Mouse (Mus musculus): ENCODE data around the gene Scd1. TPM values are rescaled to one million over a fixed set of nuclear protein-coding genes. Genes with fewer than 3 reads are reported as not detected.

The Scd1 gene
- total and polyA plus RNA-seq, 3 experiments, result 225 to 314 (median 244) TPM

DNA sequence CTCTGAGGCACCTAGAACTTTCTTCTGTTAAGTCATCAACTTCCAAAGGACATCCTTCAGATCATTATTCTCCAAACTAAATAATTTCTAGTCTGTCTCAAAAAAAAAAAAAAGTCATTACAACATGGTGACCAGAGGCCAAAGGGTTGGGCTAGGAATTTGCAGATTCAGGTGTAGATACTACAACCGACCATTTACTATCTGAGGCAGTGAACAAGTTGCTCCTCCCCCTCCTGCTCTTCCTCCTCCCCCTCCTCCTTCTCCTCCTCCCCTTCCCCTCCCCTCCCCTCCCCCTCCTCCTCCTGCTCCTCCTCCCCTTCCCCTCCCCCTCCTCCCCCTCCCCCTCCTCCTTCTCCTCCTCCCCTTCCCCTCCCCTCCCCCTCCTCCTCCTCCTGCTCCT is 20.0 kb upstream of the Scd1 start:
- no peaks in the 10 kb centered on the region for H3K79me2 ChIP-seq (replicated peaks; ENCODE audit: control insufficient read depth, extremely low read depth, insufficient read depth, poor library complexity, severe bottlenecking)
- no peak overlapping the region for H3K4me2 ChIP-seq (ENCODE audit: insufficient read depth, low read depth, poor library complexity, severe bottlenecking)
- no peaks in the 10 kb centered on the region for H3K27me3 ChIP-seq (replicated peaks)
- TF ChIP-seq NRF1 (IDR thresholded peaks at IDR 0.05; ENCODE audit: low read depth, low read length) (no peak), ZMIZ1 (IDR thresholded peaks at IDR 0.05; ENCODE audit: low read depth, low read length) (no peak), PAX5 (IDR thresholded peaks at IDR 0.05; ENCODE audit: low read length) (no peak)
- H3K9me3 ChIP-seq (replicated peaks; ENCODE audit: low read length), result no peaks in the 10 kb centered on the region
- no peak overlapping the region for H3K9ac ChIP-seq (ENCODE audit: insufficient read depth, low read depth)
- in situ Hi-C loops (cut with MboI; ENCODE audit: low pct_ligation_motif_present, low pct_unique_long_range_greater_than_20kb, low sequenced_read_pairs) (no loop called here), dilution Hi-C loops (cut with MboI; ENCODE audit: extremely low pct_ligation_motif_present, extremely low pct_unique_long_range_greater_than_20kb, low sequenced_read_pairs) (no loop called here)
- peaks cover 3 to 22% of the 10 kb centered on the region in 2 experiments; a peak in 3 of 4 replicates for H3K4me1 ChIP-seq (ENCODE audit: control insufficient read depth in 1 of 2, insufficient read depth in 2 of 2)
- H3K36me3 ChIP-seq (replicated peaks in 1 of 2; ENCODE audit: control insufficient read depth in 1 of 2, insufficient read depth in 1 of 2, low read length in 1 of 2), result no peaks in the 10 kb centered on the region
- DNase-seq (ENCODE audit: extremely low read depth), result no peak
- no peak overlapping the region for H3K27ac ChIP-seq (ENCODE audit: insufficient read depth, low read depth)
- H3K4me3 ChIP-seq (replicated peaks in 1 of 3; ENCODE audit: low read depth in 2 of 3, low read length in 2 of 3, poor library complexity in 1 of 3), result no peak overlapping the region

DNA sequence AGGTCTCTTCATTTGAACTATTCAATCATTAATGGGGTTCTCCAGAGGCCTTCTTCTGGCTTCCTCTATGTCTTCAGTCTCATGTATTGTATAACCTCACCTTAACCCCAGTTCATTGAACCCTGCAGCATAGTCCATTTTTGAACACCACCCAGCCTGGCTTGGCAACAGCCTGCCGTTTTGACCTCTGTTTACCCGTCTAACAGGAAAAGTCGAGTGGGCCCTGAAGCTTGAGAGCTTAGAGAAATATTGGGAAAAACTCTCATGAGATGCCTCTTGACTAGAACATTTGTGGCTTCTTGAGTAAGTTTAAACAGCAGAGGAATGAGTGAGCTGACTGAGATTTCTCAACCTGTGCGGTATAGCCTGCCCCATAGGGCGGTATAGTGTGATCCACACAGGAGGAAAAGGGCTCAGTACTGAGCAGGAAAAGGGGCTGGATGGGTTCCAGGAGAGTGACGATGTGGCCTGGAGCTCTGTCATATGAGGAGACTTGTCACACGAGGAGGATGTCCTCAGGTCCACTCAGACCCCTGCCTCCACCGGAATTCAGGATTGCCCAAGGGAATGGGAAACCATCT is 14.5 kb upstream of the Scd1 start:
- no peak for TF ChIP-seq MXI1 (IDR thresholded peaks at IDR 0.05; ENCODE audit: low read depth, low read length)
- TF ChIP-seq E2F4 (IDR thresholded peaks at IDR 0.05; ENCODE audit: insufficient replicate concordance, low read depth, low read length), result no peak
- TF ChIP-seq RCOR1 (conservative IDR thresholded peaks at IDR 0.05; ENCODE audit: low read depth, low read length), result no peak
- TF ChIP-seq BHLHE40 (IDR thresholded peaks at IDR 0.05; ENCODE audit: low read depth, low read length), result no peak
- no peak for TF ChIP-seq SIN3A (IDR thresholded peaks at IDR 0.05; ENCODE audit: low read length)
- TF ChIP-seq MYC (IDR thresholded peaks at IDR 0.05; ENCODE audit: low read depth, low read length), result no peak
- TF ChIP-seq EP300 (IDR thresholded peaks at IDR 0.05; ENCODE audit: low read length), result no peak
- no peak for TF ChIP-seq ZC3H11A (IDR thresholded peaks at IDR 0.05; ENCODE audit: low read depth, low read length)
- TF ChIP-seq MAZ (IDR thresholded peaks at IDR 0.05; ENCODE audit: low read depth, low read length), result no peak
- TF ChIP-seq RAD21 (IDR thresholded peaks at IDR 0.05; ENCODE audit: low read depth, low read length), result no peak
- TF ChIP-seq CTCF (conservative IDR thresholded peaks at IDR 0.05 in 1 of 2, IDR thresholded peaks at IDR 0.05 in 1 of 2; ENCODE audit: low read depth in 2 of 2, low read length in 2 of 2), result no peak
- Histone ChIP-seq H3K36me3 (replicated peaks in 1 of 2; ENCODE audit: control insufficient read depth in 1 of 2, insufficient read depth in 1 of 2, low read length in 1 of 2) (no peaks in the 10 kb centered on the region), H3K27ac (ENCODE audit: insufficient read depth, low read depth) (no peak overlapping the region), H3K79me2 (replicated peaks; ENCODE audit: control insufficient read depth, extremely low read depth, insufficient read depth, poor library complexity, severe bottlenecking) (no peaks in the 10 kb centered on the region), H3K4me2 (ENCODE audit: insufficient read depth, low read depth, poor library complexity, severe bottlenecking) (no peak overlapping the region), H3K4me1 (ENCODE audit: control insufficient read depth in 1 of 2, insufficient read depth in 2 of 2) (peaks cover 14 to 21% of the 10 kb centered on the region in 2 experiments), H3K4me3 (replicated peaks in 1 of 3; ENCODE audit: low read depth in 2 of 3, low read length in 2 of 3, poor library complexity in 1 of 3) (no peak overlapping the region), H3K9ac (ENCODE audit: insufficient read depth, low read depth) (no peak overlapping the region), H3K9me3 (replicated peaks; ENCODE audit: low read length) (no peaks in the 10 kb centered on the region), H3K27me3 (replicated peaks) (no peaks in the 10 kb centered on the region)
- dilution Hi-C loops (cut with MboI; ENCODE audit: extremely low pct_ligation_motif_present, extremely low pct_unique_long_range_greater_than_20kb, low sequenced_read_pairs), result no loop called here
- in situ Hi-C loops (cut with MboI; ENCODE audit: low pct_ligation_motif_present, low pct_unique_long_range_greater_than_20kb, low sequenced_read_pairs), result loop anchor here (5.0 kb wide), 1 partner anchor 40 kb away; no protein-coding TSS in a partner anchor
- DNase-seq (ENCODE audit: extremely low read depth), result no peak

DNA sequence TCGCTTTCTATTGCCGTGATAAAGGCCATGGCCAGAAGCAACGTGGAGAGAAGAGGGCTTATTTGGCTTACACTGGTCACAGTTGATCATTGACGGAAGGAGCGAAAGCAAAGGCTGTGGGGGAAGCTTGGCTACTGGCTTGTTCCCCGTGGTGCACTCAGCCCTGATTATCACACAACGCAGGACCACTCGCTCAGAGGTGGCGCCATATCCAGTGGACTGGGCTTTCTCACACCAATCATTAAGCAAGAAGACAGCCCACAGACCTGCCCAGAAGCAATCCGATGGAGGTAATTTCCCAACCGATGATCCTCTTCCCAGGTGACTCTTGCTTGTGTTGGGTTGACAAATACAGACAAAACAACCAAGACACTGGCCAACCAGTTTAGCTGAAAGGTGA is 11.9 kb upstream of the Scd1 start:
- DNase-seq (ENCODE audit: extremely low read depth), result no peak
- no peaks in the 10 kb centered on the region for H3K9me3 ChIP-seq (replicated peaks; ENCODE audit: low read length)
- dilution Hi-C loops (cut with MboI; ENCODE audit: extremely low pct_ligation_motif_present, extremely low pct_unique_long_range_greater_than_20kb, low sequenced_read_pairs) (no loop called here), in situ Hi-C loops (cut with MboI; ENCODE audit: low pct_ligation_motif_present, low pct_unique_long_range_greater_than_20kb, low sequenced_read_pairs) (loop anchor here (5.0 kb wide), 1 partner anchor 47 kb away; no protein-coding TSS in a partner anchor)
- no peaks in the 10 kb centered on the region for H3K27me3 ChIP-seq (replicated peaks)
- no peaks in the 10 kb centered on the region for H3K79me2 ChIP-seq (replicated peaks; ENCODE audit: control insufficient read depth, extremely low read depth, insufficient read depth, poor library complexity, severe bottlenecking)
- H3K4me3 ChIP-seq (replicated peaks in 1 of 3; ENCODE audit: low read depth in 2 of 3, low read length in 2 of 3, poor library complexity in 1 of 3), result no peak overlapping the region
- TF ChIP-seq RAD21 (IDR thresholded peaks at IDR 0.05; ENCODE audit: low read depth, low read length) (no peak), ZC3H11A (IDR thresholded peaks at IDR 0.05; ENCODE audit: low read depth, low read length) (no peak), POLR2AphosphoS2 (IDR thresholded peaks at IDR 0.05; ENCODE audit: low read depth, low read length) (no peak)
- H3K27ac ChIP-seq (ENCODE audit: insufficient read depth, low read depth), result no peak overlapping the region
- no peak overlapping the region for H3K4me2 ChIP-seq (ENCODE audit: insufficient read depth, low read depth, poor library complexity, severe bottlenecking)
- no peaks in the 10 kb centered on the region for H3K36me3 ChIP-seq (replicated peaks in 1 of 2; ENCODE audit: control insufficient read depth in 1 of 2, insufficient read depth in 1 of 2, low read length in 1 of 2)
- H3K4me1 ChIP-seq (ENCODE audit: control insufficient read depth in 1 of 2, insufficient read depth in 2 of 2), result peaks cover 20 to 32% of the 10 kb centered on the region in 2 experiments
- no peak overlapping the region for H3K9ac ChIP-seq (ENCODE audit: insufficient read depth, low read depth)
